Mouse (Mus musculus) limb, embryonic 14.5 days (tissue): ENCODE measurements around the gene Calml3. TPM values are rescaled to one million over a fixed set of nuclear protein-coding genes. Genes with fewer than 3 reads are reported as not detected.

ENCODE experiments used
- ATAC-seq: fragments of 200-750 bp; cut with Nextera tagmentation; 2 replicates; pipeline ENCODE4 v1.8.0; 2017; ENCODE audit warnings: low read depth, moderate number of reproducible peaks, moderate TSS enrichment; ENCODE audit not compliant: low FRiP score
- DNase-seq: peaks from one replicate; pipeline ENCODE4 v3.0.0-alpha.2; 2015; ENCODE audit warnings: low spot score
- H3K27ac ChIP-seq: fragments of 300-500 bp; sonication (generic); replicated peaks from 2 replicates; pipeline ENCODE4 v1.5.1; 2014; ENCODE audit warnings: low read depth, mild to moderate bottlenecking, low read length, moderate library complexity, mixed read lengths
- H3K27me3 ChIP-seq: fragments of 300-500 bp; sonication (generic); 2 replicates; pipeline ENCODE4 v1.6.1; 2014; ENCODE audit warnings: low read length, mixed read lengths; ENCODE audit not compliant: control insufficient read depth, insufficient read depth
- H3K36me3 ChIP-seq: fragments of 300-500 bp; sonication (generic); 2 replicates; pipeline ENCODE4 v1.6.1; 2014; ENCODE audit warnings: mild to moderate bottlenecking, low read length, moderate library complexity, mixed read lengths; ENCODE audit not compliant: control insufficient read depth, insufficient read depth
- H3K4me1 ChIP-seq: fragments of 300-500 bp; sonication (generic); 2 replicates; pipeline ENCODE4 v1.6.1; 2014; ENCODE audit warnings: antibody characterized with exemption, low read length, mixed read lengths; ENCODE audit not compliant: control insufficient read depth, insufficient read depth
- H3K4me2 ChIP-seq: fragments of 300-500 bp; sonication (generic); replicated peaks from 2 replicates; pipeline ENCODE4 v1.6.1; 2014; ENCODE audit warnings: low read depth, mild to moderate bottlenecking, low read length, moderate library complexity; ENCODE audit not compliant: severe bottlenecking
- H3K4me3 ChIP-seq: fragments of 300-500 bp; sonication (generic); replicated peaks from 2 replicates; pipeline ENCODE4 v1.5.1; 2014; ENCODE audit warnings: low read length
- H3K9ac ChIP-seq: fragments of 300-500 bp; sonication (generic); 2 replicates; pipeline ENCODE4 v1.6.1; 2014; ENCODE audit warnings: mild to moderate bottlenecking, low read depth, low read length, moderate library complexity; ENCODE audit not compliant: severe bottlenecking
- H3K9me3 ChIP-seq: fragments of 300-500 bp; sonication (generic); 2 replicates; pipeline ENCODE4 v1.6.1; 2016; ENCODE audit warnings: low read length; ENCODE audit not compliant: control insufficient read depth
- POLR2A ChIP-seq: fragments of 200-500 bp; IDR thresholded peaks from 2 replicates; pipeline ENCODE4 v1.8.0; 2012; ENCODE audit warnings: inconsistent platforms, mild to moderate bottlenecking, moderate library complexity, borderline replicate concordance; ENCODE audit not compliant: insufficient read depth, insufficient read length; ENCODE audit errors: extremely low read depth
- WGBS: fragments of 180-500 bp; shearing (Covaris S2); extraction: QIAGEN DNeasy Blood & Tissue Kit; methylation state at CpG from one replicate; pipeline ENCODE4 v1.1.7; 2014; 5-methylcytosine and 5-hydroxymethylcytosine counted together
- polyA plus RNA-seq, 2 experiments: library from polyadenylated mRNA; depleted of rRNA in 1 of 2; stranded (reverse) in 1 of 2; unstranded in 1 of 2; fragments of >200 nt; fragmentation: Nextera tagmentation in 1 of 2; extraction: Ambion mirVana in 1 of 2; gene quantifications; 2 replicates each; pipeline versions ENCODE4 v1.2.1 to v1.2.3; 2012 to 2014

Gene Calml3
- polyA plus RNA-seq, 2 experiments = 7.4 to 12.7 TPM

DNA sequence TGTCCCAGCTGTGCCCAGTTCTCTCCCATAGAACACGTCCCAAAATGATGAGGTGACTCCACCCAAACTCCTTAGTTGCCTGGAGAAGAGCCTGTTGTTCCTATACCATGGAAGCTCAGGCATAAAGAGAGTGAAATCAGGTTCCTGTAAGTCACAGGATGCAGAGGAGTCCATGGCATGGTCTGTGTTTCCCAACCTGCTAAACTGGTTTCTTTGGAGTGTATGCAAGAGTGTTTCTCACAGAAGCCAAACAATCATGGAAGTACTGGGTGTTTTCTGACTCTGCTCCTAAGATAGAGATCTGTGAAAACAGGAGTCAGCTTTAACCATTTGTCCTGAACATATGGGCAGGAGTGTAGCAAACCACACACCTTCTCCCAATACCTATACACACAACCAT, 27.9 kb upstream of the Calml3 start:
- ATAC-seq = no peak

DNA sequence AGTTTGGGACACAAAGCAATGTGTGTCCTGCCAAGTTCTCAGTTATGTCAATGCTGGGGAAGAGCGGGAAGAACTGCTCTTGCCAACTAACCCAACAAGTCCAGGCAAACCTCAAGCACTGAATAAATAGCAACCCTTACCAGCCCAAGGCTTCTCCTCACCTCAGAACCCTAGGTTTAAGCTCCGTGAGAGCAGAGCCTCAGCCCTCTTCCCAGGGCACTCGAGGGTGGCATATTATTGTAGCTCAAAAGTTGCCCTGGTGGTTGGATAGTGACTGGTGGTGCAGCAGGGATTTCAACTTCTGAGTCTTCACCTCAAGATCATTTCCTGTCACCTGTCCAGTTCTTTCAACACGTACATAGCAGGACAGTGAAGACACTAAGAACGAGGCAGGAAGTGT, 27.4 kb upstream of the Calml3 start:
- Histone ChIP-seq H3K27me3 (no peaks in the 10 kb centered on the region), H3K27ac (no peak overlapping the region), H3K9ac (no peak overlapping the region), H3K4me2 (no peak overlapping the region), H3K4me1 (no peaks in the 10 kb centered on the region), H3K4me3 (no peak overlapping the region), H3K9me3 (no peaks in the 10 kb centered on the region), H3K36me3 (no peaks in the 10 kb centered on the region)
- no peak for TF ChIP-seq POLR2A
- ATAC-seq = no peak
- 74% methylated on average over 5 of the region's 5 CpGs for WGBS
- DNase-seq = no peak

More for the DNA sequence above, 27.9 kb upstream of the Calml3 start:
- H3K27ac ChIP-seq = no peak overlapping the region
- H3K9ac ChIP-seq = no peak overlapping the region
- WGBS = 44% methylated on average over 1 of the region's 1 CpGs
- no peak for TF ChIP-seq POLR2A
- no peaks in the 10 kb centered on the region for H3K4me1 ChIP-seq
- no peak for DNase-seq
- H3K27me3 ChIP-seq = no peaks in the 10 kb centered on the region
- no peaks in the 10 kb centered on the region for H3K9me3 ChIP-seq
- H3K36me3 ChIP-seq = no peaks in the 10 kb centered on the region
- no peak overlapping the region for H3K4me2 ChIP-seq
- H3K4me3 ChIP-seq = no peak overlapping the region

GRCm38 (mm10) chr13:3825726-3826125, 21.6 kb upstream of the Calml3 start:
- Histone ChIP-seq H3K27ac (no peak overlapping the region), H3K27me3 (no peaks in the 10 kb centered on the region), H3K4me1 (no peaks in the 10 kb centered on the region), H3K9me3 (no peaks in the 10 kb centered on the region), H3K9ac (no peak overlapping the region), H3K36me3 (no peaks in the 10 kb centered on the region), H3K4me3 (no peak overlapping the region), H3K4me2 (no peak overlapping the region)
- DNase-seq (no peak), ATAC-seq (no peak)
- TF ChIP-seq POLR2A = no peak

DNA sequence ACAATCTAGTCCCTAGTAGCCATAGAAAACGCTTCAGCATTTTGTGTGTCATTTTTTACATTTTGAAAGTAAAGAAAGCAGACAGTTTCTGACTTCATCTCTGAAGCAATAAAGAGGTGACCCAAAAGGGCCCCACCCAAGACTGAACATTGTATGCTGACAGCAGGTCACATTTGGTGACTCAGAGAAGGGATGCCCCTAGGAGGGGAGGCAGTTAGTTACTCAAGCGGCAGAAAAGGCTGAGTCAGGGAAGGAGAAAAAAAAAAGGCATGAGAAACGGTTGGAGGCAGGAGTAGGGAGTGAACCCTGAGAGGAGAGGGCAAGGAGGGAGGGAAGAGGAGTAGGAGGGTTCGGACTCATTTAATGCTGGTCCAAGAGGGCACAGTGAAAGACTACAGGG, 18.0 kb upstream of the Calml3 start:
- H3K4me2 ChIP-seq = no peak overlapping the region
- DNase-seq (no peak), ATAC-seq (no peak)
- H3K27ac ChIP-seq = no peak overlapping the region
- H3K9me3 ChIP-seq = no peaks in the 10 kb centered on the region
- TF ChIP-seq POLR2A = no peak
- no peaks in the 10 kb centered on the region for H3K27me3 ChIP-seq
- WGBS = 71% methylated on average over 4 of the region's 4 CpGs
- H3K36me3 ChIP-seq = no peaks in the 10 kb centered on the region
- H3K4me1 ChIP-seq = no peaks in the 10 kb centered on the region
- H3K9ac ChIP-seq = no peak overlapping the region
- H3K4me3 ChIP-seq = no peak overlapping the region

- no peaks in the 10 kb centered on the region for H3K4me1 ChIP-seq
- H3K4me3 ChIP-seq = no peak overlapping the region
- H3K36me3 ChIP-seq = no peaks in the 10 kb centered on the region
- DNase-seq (no peak), ATAC-seq (no peak)
- no peaks in the 10 kb centered on the region for H3K9me3 ChIP-seq
- no peak overlapping the region for H3K27ac ChIP-seq
- no peak overlapping the region for H3K9ac ChIP-seq
- H3K27me3 ChIP-seq = no peaks in the 10 kb centered on the region
- no peak for TF ChIP-seq POLR2A
- WGBS = 93% methylated on average over 2 of the region's 2 CpGs
- H3K4me2 ChIP-seq = no peak overlapping the region
Measured at GRCm38 (mm10) chr13:3818740-3819076, 14.6 kb upstream of the Calml3 start.
